Mouse (Mus musculus): ENCODE results near the gene Trim47.
A peak's percentile ranks its signal among the peaks of the same experiment; 100 is the strongest.

Gene Trim47

DNA sequence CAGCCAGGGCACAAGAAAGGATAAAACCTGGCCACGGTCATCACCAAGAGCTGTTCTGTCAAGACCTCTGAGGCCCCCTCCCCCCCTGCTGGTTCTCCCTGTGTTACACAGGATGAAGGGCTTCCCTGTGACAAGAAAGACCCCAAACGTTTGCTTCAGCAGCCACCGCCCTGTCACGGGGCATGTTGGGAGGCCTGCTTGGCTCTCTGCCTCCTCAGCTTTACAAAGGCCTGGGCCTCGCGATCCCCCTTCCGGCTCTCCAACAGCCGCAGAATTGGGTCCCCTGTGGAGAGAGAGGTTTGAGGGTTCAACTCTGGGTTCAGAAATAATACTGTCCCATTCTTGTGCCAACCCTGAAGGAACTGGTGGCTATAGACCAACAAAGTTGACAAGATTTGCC lies 64.5 kb downstream of the Trim47 start:
- no peak for DNase-seq (ENCODE audit: low spot score in 2 of 2)

DNA sequence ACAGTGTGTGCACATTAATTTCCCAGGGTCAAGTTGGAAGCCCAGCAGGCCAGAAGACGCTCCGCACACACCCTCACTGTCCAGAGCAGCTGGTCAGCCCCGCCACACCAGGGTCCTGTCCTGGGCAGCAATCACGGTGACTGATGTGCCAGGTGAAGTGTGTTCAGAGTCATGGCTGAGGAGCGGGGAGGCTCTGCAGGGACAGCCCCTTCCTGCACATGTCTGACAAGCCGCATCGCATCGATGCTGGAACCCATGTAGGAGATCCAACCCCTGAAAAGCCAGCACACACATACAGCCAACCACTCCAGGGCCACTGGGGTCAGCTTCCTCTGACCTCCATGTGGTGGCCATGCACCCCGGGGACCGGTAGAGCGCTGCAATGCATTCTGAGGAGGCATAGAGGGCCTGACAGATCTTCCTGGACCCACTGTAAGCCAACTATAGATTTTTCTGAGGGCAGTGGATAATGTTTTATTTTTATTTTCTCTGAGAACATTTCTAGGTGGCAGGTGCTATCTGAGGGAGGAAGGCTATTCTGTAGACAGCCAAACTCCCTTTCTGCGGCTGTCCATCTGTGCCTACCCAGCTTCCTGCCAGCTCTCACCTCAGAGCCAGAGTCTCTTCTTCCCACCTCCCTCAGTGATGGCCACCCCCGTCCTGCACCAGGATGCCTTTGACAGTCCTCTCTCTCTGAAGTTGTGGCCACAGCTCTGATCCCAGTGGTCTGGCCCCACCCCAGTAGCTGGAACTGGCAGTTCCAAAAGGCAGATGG lies 65.2 kb downstream of the Trim47 start:
- peak; percentile 61 to 67 for DNase-seq (ENCODE audit: low spot score in 2 of 2)

DNA sequence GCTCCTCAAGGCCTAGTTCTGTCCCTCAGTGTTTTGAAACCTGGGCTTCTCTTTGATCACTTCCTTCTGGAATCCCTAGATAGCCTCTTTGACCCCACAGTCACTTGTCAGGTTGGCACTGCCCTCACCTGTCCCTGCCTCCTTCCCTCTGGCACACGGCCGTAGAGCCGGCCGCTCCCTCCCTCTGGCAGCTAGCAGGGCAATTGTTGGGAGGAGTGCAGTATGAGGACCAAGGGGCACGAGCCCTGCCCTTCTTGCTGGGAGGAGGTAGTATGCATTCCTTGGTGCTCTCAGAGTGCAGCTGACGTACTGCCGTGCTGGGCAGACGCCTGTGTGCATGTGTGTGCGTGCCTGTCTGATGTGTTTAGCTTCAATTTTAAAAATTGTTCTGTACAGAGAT lies 66.4 kb downstream of the Trim47 start:
- DNase-seq (ENCODE audit: low spot score in 2 of 2) = no peak

DNA sequence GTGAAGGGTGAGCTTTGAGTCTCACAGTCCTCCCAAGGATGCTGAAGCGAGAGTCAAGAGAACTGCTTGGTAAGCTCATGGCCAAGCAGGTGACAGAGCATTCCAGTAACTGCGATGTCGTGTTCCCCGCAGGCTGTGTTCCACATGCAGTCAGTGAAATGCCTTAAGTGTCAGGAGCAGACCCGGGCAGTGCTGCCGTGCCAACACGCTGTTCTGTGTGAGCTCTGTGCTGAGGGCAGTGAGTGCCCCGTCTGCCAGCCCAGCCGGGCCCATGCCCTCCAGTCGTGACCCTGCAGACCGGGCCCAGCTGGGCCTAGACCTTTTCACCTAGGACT lies 67.4 kb downstream of the Trim47 start:
- no peak for DNase-seq (ENCODE audit: low spot score in 2 of 2)

DNA sequence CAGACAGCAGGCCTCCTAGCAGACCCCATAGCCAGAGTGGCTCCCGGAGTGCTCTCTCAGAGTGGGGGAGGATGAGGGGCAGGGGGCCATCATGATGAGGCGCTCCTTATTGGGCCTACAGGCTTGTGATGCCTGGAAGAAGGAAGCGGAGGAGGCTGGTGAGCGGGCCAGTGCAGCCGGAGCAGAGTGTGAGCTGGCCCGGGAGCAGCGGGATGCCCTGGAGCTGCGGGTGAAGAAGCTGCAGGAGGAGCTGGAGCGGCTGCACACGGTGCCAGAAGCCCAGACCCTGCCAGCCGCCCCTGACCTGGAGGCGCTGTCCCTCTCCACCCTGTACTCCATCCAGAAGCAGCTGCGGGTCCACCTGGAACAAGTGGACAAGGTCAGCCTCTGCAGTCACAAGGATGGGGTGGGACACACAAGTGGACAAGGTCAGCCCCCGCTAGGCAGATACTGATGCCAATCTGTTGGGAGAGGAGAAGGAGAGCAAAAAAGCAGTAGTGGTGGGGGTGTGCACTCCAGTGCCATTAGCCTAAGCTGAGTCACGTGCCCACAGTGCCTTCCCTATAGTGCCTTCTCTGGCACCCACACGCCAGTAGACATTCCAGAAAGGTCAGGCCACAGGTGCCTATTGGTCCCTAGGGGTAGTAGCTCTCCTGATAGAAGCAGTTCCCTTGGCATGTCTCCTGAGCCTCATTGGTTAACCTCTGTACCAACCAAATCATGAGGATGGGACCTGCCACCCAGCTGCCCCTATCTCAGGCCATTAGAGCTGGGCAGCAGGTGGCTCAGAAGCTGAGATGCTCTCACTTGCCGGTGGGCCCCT lies 67.9 kb downstream of the Trim47 start:
- DNase-seq (ENCODE audit: low spot score in 2 of 2) = no peak

DNA sequence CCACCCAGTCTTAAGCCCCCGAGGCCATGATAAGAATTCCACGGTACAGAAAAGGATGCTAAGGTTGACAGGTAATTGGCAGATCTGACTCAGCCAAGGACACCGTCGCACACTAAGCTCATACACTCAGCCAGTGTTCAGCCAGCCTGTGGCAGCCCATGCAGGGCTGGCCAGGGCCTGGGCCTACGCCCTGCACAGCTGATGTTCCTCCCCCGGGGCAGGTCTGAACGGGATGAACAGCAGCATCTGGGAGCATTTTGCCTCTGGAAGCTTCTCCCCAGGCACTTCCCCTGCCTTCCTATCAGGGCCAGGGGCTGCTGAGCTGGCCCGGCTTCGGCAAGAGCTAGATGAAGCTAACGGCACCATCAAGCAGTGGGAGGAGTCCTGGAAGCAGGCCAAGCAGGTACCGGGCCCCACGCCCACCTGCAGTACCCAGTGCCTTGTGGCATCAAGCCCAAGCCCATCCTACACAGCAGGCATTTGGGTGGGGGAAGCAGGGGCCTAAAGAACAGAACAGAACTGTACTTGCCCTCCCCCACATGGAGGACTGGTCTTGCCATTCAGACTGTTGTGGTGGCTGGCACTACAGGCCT lies 68.9 kb downstream of the Trim47 start:
- DNase-seq (ENCODE audit: low spot score in 2 of 2) = peak; percentile 55 to 61

DNA sequence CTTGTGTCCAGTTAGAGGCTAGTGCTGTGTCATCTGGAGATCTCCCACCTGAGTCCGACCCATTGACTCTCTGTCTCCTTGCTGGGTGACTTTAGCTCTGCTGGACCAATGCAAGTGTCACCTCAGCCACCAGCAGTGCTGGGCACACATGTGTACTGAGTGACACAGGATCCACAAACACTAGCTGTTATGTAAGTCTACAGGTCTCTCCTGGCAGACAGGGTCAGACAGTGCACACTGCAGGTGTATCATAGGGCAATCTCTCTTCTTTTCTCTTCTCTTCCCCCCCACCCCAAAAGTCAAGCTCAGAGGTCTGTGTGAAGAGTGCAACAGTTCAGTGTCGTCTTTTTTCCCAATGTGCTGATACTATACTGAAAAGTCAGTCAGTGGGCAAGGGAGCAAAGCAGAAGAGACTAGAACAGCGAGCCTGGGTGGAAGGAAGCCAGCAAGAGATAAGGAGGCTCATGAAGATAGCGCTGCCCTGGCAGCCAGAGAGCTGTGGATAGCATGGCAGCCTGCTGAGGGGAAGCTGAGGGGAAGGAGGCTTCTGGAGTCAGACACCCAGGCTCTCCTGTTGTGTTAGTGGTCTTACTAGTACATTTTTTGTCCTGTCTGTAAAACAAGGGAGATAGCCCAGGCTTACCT lies 69.7 kb downstream of the Trim47 start:
- no peak for DNase-seq (ENCODE audit: low spot score in 2 of 2)

DNA sequence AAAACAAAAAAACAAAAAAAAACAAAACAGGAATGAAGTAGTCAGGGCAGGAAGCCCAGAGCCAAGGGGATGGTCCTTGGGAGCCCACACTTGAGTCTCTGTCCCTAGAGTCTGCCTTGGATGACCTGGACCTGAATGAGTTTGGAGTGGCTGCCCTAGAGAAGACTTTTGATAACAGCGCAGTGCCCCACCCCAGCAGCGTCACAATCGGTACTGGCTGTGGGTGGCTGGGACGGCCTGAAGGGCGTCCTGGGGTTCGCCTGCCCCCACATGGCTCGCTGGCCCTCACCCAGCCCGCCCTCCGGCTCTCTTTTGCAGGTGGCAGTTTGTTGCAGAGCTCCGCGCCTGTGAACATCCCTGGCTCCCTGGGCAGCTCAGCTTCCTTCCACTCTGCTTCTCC lies 71.1 kb downstream of the Trim47 start:
- DNase-seq (ENCODE audit: low spot score in 2 of 2) = no peak

All from frontal cortex, postnatal 36 days (tissue).